In the genomic region with DNA sequence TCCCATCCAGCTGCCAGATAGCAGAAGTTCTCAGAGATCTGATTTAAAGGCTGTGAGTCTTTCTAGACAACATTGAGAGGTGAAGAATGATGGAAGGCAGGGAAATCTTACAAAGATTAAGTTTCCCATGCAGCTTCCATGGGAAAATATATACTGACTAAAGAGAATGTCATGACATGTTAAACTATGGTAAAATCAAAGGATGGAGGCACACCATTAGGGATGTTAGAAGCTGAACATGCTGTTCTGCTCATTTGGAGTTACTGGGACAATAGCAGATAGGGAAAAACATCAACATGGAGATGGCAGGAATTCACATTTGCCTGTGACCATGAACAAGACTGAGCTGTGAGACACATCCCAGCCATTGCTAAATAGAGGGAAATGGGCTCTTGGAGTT, we compare ENCODE assay signal across 25 mouse cellular contexts.
DNase-seq lines count a peak whose midpoint lies in the region; ATAC-seq and TF ChIP-seq lines count a peak whose summit lies in the region.
"Had no signal": no experiment of that assay in that cellular context is flagged by ENCODE, and none has a peak within 500 bp of the region (broad histone marks: within the 10 kb centered on the region; RNA-seq: fewer than 3 reads in every experiment).

No protein-coding gene starts in this region.

- ATAC-seq in lung, embryonic 15.5 days (ENCODE audit: borderline replicate concordance, extremely low read depth, low FRiP score, low TSS enrichment), result peak; percentile 77; the same call in 1 of the 2 replicates
- peak; percentile 21; the same call in 1 of the 2 replicates for ATAC-seq in lung, postnatal 0 days
- ATAC-seq: activated CD4-positive, CD25-positive, alpha-beta regulatory T cell, adult 4 months; CD4-positive, CD25-positive, alpha-beta regulatory T cell, adult 4 months; forebrain, embryonic 13.5 days; forebrain, embryonic 15.5 days; Patski had no signal

- TF ChIP-seq EP300 in lung, postnatal 0 days (IDR thresholded peaks at IDR 0.05), result peak; percentile 82

- H3K4me3 ChIP-seq in layer of hippocampus, adult 2 months, result no peak overlapping the region
- no peak overlapping the region for H3K4me3 ChIP-seq in lung, embryonic 15.5 days
- no peak overlapping the region for H3K4me3 ChIP-seq in lung, postnatal 0 days (ENCODE audit: low read depth, low read length)
- H3K4me3 ChIP-seq: embryonic facial prominence, embryonic 10.5 days; embryonic facial prominence, embryonic 12.5 days; forebrain, embryonic 13.5 days; forebrain, embryonic 15.5 days had no signal

- peak overlapping the region; percentile 52; the same call in 1 of the 2 replicates for H3K27ac ChIP-seq in layer of hippocampus, adult 2 months
- H3K27ac ChIP-seq in lung, embryonic 15.5 days, result peak overlapping the region; percentile 21
- 0 out of 2 replicates have a peak overlapping the region, but pooled peaks have one; percentile 22 for H3K27ac ChIP-seq in lung, postnatal 0 days (ENCODE audit: low read length)
- H3K27ac ChIP-seq: embryonic facial prominence, embryonic 10.5 days; embryonic facial prominence, embryonic 12.5 days; forebrain, embryonic 13.5 days; forebrain, embryonic 15.5 days had no signal

- no peak for DNase-seq in layer of hippocampus, adult 2 months (ENCODE audit: low spot score in 2 of 2)
- DNase-seq in layer of hippocampus, adult 11-12 months (ENCODE audit: low spot score), result no peak
- DNase-seq in lung, postnatal 14 days, result no peak
- peak; percentile 23 for DNase-seq in lung, postnatal 0 days (ENCODE audit: low spot score)
- no peak for DNase-seq in lung, postnatal 4 days
- DNase-seq in lung, postnatal 36 days, result peak; percentile 9
- DNase-seq in cerebellum, adult 18-20 months, result no peak
- DNase-seq: adrenal gland, adult 8-10 months; adrenal gland, postnatal 14 days; B cell, adult 2 months; cerebellum, adult 11 months; cerebellum, adult 2 months; cerebellum, adult 9-10 months; cerebellum, postnatal 10 days; cerebellum, postnatal 25 days had no signal

- H3K4me2 ChIP-seq in lung, embryonic 15.5 days, result no peak overlapping the region
- no peak overlapping the region for H3K4me2 ChIP-seq in lung, postnatal 0 days (replicated peaks; ENCODE audit: low read depth, low read length)
- H3K4me2 ChIP-seq: embryonic facial prominence, embryonic 12.5 days; forebrain, embryonic 13.5 days; forebrain, embryonic 15.5 days had no signal

- no peaks in the 10 kb centered on the region for H3K36me3 ChIP-seq in lung, embryonic 15.5 days
- no peaks in the 10 kb centered on the region for H3K36me3 ChIP-seq in lung, postnatal 0 days (ENCODE audit: insufficient read depth, low read length)
- H3K36me3 ChIP-seq: embryonic facial prominence, embryonic 10.5 days; embryonic facial prominence, embryonic 12.5 days; forebrain, embryonic 15.5 days; G1E had no signal

- H3K4me1 ChIP-seq in lung, embryonic 15.5 days, result no peaks in the 10 kb centered on the region; the same call in 1 of the 2 replicates
- no peaks in the 10 kb centered on the region for H3K4me1 ChIP-seq in lung, postnatal 0 days (ENCODE audit: insufficient read depth, low read depth, low read length)
- H3K4me1 ChIP-seq: embryonic facial prominence, embryonic 12.5 days; forebrain, embryonic 13.5 days; forebrain, embryonic 15.5 days had no signal

- no peak overlapping the region for H3K9ac ChIP-seq in lung, embryonic 15.5 days
- no peak overlapping the region for H3K9ac ChIP-seq in lung, postnatal 0 days (replicated peaks; ENCODE audit: low read depth)
- H3K9ac ChIP-seq: embryonic facial prominence, embryonic 12.5 days; forebrain, embryonic 13.5 days; forebrain, embryonic 15.5 days had no signal

- H3K9me3 ChIP-seq in lung, embryonic 15.5 days, result no peaks in the 10 kb centered on the region
- H3K9me3 ChIP-seq in lung, postnatal 0 days (ENCODE audit: low read length), result no peaks in the 10 kb centered on the region
- H3K9me3 ChIP-seq: embryonic facial prominence, embryonic 10.5 days; embryonic facial prominence, embryonic 12.5 days; forebrain, embryonic 13.5 days; forebrain, embryonic 15.5 days; G1E had no signal

- no peak for TF ChIP-seq CTCF in layer of hippocampus, adult 2 months (conservative IDR thresholded peaks at IDR 0.05)
- TF ChIP-seq CTCF in lung, postnatal 0 days (IDR thresholded peaks at IDR 0.05), result no peak

- no peaks in the 10 kb centered on the region for H3K27me3 ChIP-seq in lung, embryonic 15.5 days
- H3K27me3 ChIP-seq in lung, postnatal 0 days (replicated peaks; ENCODE audit: insufficient read depth, low read length), result no peaks in the 10 kb centered on the region
- H3K27me3 ChIP-seq: CH12.LX; embryonic facial prominence, embryonic 12.5 days; forebrain, embryonic 13.5 days; forebrain, embryonic 15.5 days had no signal

Comparison
In these comparisons a context has a peak if more than half of its experiments do, and no peak if none do; other contexts are left out.
1. DNase-seq: peak in lung, postnatal 0 days (single experiment) and lung, postnatal 36 days (single experiment); none in layer of hippocampus, adult 2 months (0 of 2), layer of hippocampus, adult 11-12 months (single experiment), lung, postnatal 14 days (single experiment), lung, postnatal 4 days (0 of 2) and cerebellum, adult 18-20 months (0 of 2).
2. Peak in every context shown above with its lines, with median percentiles within 50 percentile points of each other: H3K27ac ChIP-seq.